Mouse (Mus musculus) regulatory T cell (primary cell): ENCODE results near the gene Ccdc24.

ENCODE experiments used
- in situ Hi-C: fragments of 300-600 bp; cut with MboI, MseI; formaldehyde crosslinking; loops from one replicate; pipeline ENCODE4 v1.15.1; 2025; ENCODE audit warnings: high pct_unique_total_duplicates

The Ccdc24 gene

GRCm38 (mm10) chr4:117855146-117855545 lies 17.2 kb downstream of the Ccdc24 start:
- in situ Hi-C loops = no loop called here

- in situ Hi-C loops = no loop called here
Measured at GRCm38 (mm10) chr4:117852152-117852868, 20.0 kb downstream of the Ccdc24 start.

- in situ Hi-C loops = no loop called here
Measured at GRCm38 (mm10) chr4:117850871-117851270, 21.5 kb downstream of the Ccdc24 start.

GRCm38 (mm10) chr4:117850176-117850575 lies 22.2 kb downstream of the Ccdc24 start:
- in situ Hi-C loops = no loop called here

DNA sequence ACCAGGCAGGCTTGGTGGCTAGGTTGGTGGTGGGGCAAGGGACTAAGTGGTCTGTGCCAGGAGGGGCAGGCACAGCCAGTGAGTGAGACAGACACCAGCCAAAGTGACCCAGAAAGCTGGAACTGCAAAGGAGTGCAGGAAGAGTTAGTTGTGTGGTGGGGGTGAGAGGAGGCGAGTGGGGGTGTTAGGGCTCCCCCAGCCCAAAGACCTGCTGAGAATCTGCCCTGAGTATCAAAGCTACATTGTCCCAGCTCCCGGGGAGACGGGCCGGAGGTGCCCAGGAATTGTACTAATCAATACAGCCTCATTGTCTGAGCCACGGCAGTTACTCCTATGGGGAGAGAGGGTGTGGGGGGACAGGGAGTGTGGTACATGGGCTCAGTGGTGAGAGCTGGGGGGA lies 22.9 kb downstream of the Ccdc24 start:
- in situ Hi-C loops = no loop called here

DNA sequence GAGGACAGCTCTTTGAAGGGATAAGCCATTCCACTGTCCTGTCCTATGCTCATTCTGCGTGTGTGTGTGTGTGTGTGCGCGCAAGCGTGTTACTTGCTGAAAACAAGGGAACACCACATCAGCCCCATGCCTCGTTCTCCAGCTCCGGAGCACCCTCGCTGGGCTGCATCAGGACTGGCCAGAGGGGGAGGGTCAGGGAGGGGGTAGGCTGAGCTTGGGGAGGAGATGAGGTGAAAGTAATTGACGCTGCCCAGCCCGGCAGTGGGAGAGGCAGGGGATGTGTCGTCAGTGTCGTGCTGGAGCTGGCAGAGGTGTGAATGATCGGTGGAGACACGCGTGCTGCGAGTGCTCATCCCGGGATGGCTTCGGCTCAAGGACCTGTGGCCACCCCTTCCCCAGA lies 23.3 kb downstream of the Ccdc24 start:
- in situ Hi-C loops = no loop called here

GRCm38 (mm10) chr4:117847011-117847410 lies 25.3 kb downstream of the Ccdc24 start:
- in situ Hi-C loops = no loop called here

- in situ Hi-C loops = no loop called here
Measured at GRCm38 (mm10) chr4:117846261-117846660, 26.1 kb downstream of the Ccdc24 start.

DNA sequence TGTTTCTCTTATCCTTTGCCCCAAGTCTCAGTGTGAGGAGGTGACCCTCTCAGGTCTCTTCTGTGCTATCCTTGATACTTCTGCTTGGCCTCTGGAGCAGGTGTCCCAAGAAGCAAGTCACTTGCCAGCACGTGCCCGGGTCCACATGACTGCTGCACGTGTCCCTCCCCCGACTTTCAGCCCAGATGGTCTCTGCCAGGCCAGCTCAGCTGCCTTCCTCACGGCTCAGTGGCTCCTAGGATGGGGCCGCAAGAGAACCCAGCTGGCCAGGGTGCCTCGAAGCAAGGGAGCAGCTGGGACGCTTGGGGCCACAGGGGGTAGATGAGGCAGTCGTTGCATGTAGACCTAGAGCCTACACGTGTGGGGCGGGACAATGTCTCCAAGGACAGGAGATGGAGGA lies 27.0 kb downstream of the Ccdc24 start:
- in situ Hi-C loops = no loop called here

GRCm38 (mm10) chr4:117844467-117844866 lies 27.9 kb downstream of the Ccdc24 start:
- in situ Hi-C loops = no loop called here

- in situ Hi-C loops = no loop called here
Measured at GRCm38 (mm10) chr4:117843101-117843500, 29.3 kb downstream of the Ccdc24 start.

GRCm38 (mm10) chr4:117841566-117841965 lies 30.8 kb downstream of the Ccdc24 start:
- in situ Hi-C loops = no loop called here

GRCm38 (mm10) chr4:117840821-117841220 lies 31.5 kb downstream of the Ccdc24 start:
- in situ Hi-C loops = no loop called here

- in situ Hi-C loops = no loop called here
Measured at GRCm38 (mm10) chr4:117839366-117839765, 33.0 kb downstream of the Ccdc24 start.

- in situ Hi-C loops = no loop called here
Measured at GRCm38 (mm10) chr4:117837271-117837670, 35.1 kb downstream of the Ccdc24 start.

- in situ Hi-C loops = no loop called here
Measured at GRCm38 (mm10) chr4:117836204-117836767, 36.1 kb downstream of the Ccdc24 start.

DNA sequence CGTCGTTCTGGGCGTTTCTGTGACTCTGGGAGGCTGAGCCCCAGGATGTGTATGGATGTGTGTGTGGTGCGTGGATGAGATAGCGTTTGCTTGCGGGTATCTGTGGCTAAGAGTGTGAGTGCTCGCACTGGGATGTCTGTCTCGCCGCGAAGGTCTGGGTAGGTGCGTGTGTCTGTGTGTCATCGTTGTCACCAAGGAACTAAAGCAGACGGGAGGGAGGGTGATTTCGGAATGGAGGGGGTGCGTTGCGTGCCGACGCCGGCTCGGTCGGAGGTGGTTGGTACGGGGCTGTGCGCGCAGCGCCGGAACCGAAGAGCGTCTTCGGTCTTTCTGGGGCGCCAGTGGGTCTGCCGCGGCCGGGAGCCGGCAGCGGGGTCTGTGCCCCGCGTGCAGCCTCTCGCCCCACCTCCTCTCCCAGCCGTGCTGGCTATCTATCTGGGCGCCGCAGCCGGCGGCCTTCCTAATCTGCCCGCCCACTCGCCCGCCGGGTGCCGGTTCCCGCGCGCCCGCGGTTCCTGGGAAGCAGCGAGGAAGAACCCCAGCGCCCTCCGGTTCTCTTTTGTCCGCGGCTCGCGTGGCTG lies 36.7 kb downstream of the Ccdc24 start:
- in situ Hi-C loops = no loop called here

GRCm38 (mm10) chr4:117834845-117835530 lies 37.4 kb downstream of the Ccdc24 start:
- in situ Hi-C loops = no loop called here

DNA sequence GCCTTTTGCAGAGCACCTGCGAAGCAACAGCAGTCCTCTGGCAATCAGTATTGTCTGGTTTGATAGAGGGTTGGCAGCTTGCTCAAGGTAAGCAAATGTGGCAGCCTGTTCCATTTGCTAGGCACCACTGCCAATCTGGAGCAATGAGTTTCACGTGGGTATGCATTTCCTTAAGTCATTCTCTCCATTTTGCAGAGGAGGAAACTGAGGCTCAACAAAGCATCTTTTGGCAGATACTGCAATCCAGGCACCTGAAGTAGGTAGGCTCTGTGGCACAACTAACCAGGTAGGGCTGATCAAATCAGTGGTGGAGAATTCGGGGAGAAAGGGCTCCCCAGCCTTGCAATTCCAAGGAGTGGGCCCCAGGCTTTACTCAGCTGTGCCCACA lies 37.9 kb downstream of the Ccdc24 start, which contains the start of gene Slc6a9:
TSS of gene Slc6a9 (plus strand) at position 50 of the 388 bp plus-strand sequence.
- in situ Hi-C loops = no loop called here

DNA sequence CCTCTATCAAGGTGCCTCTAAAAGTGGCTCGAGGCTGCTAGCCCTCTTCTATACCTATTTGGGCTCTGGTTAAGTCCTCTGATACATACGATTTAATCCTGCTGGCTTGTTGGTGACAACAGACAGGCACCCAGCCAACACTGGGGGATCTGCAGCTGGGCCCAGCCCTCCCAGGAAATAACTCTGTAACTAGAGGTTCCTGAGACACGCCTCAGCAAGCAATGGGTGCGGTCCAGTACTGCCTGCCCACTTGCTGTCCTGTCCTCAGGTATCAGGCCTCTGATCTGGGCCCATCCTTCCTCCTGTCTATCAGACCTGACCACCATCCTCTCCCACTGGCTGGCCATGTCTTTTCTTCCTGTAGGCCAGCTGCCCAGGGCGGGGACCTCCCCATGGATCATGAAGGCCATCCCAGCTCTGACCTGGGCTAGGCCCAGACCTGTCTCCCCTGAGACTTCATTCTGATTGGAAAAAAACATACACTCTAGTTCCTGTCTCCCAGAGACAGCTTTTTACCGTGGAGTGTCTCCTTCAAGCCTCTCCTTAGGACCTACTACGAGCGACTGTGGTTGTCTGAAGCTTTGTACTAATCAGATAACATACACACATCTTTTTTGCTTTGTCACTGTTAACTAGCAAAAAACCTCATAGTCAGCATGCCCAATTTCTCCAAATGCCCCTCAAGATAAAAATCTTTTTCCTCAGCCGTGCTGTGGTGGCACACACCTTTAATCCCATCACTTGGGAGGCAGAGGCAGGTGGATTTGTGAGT lies 40.3 kb downstream of the Ccdc24 start:
- in situ Hi-C loops = no loop called here

DNA sequence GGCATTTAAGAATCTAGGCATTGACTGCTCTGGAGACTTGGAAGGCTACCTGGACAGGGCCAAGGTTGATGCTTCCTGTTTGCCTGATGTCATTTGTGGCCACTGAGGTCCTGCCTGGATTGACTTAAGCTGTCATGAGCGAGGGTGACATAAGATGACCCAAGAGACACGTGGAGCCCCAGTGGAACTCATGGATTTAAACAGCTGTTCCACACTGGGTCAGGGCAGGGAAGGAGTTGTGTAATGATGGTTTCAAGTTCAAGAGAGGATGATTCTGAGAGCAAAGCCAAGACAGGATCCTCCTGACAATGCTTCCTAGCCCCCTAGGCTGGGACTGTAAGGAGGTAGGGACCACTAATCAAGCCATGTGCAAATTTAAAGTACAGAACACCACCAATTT lies 40.9 kb downstream of the Ccdc24 start:
- in situ Hi-C loops = no loop called here

DNA sequence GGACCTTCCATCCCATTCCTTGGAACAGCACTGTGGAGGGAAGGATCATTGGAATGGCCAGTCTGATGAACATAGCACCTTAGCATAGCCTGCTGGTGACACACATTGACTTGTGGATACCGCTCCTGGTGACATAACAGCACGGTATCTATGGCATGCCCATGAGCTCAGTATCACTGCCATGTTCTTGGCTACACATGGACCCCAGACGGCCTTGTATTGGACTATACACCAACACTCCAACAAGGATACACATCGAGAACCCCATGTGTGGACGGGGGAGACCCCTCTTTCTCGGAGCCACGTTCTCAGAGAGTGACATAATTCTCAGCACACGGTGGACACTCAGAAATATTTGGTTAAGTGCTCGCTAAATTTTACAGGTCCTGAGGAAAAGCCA lies 41.6 kb downstream of the Ccdc24 start:
- in situ Hi-C loops = no loop called here
